Mouse (Mus musculus): ENCODE measurements at regions not wholly inside any gene's neighbourhood (a gene's known extent, or its start where the extent isn't known, plus 50 kb on each side); places are given as distances from the start of the nearest gene placed in this dataset.

- TF ChIP-seq MYOG (IDR thresholded peaks at IDR 0.05; ENCODE audit: control insufficient read depth in 1 of 3, insufficient read depth in 1 of 3, insufficient read length in 2 of 3, low read depth in 2 of 3), result no peak
- TF ChIP-seq CEBPB (IDR thresholded peaks at IDR 0.05; ENCODE audit: insufficient read depth, poor library complexity, severe bottlenecking), result no peak
- no peak for TF ChIP-seq E2F4 (IDR thresholded peaks at IDR 0.05; ENCODE audit: insufficient read depth)
- no peak for TF ChIP-seq MAX (IDR thresholded peaks at IDR 0.05; ENCODE audit: low read depth)
Measured at GRCm38 (mm10) chr14:86510408-86510807, 630.6 kb downstream of the Diaph3 start.

All from myocyte (in vitro differentiated cells).